Mouse (Mus musculus): ENCODE data around the gene Gabrg3.

Gabrg3 gene

GRCm38 (mm10) chr7:57387341-57387654 lies 310 bp upstream of the Gabrg3 start:
- no peaks in the 10 kb centered on the region for H3K9me3 ChIP-seq (ENCODE audit: low read length)
- no peaks in the 10 kb centered on the region for H3K36me3 ChIP-seq (ENCODE audit: insufficient read depth, low read length)
- TF ChIP-seq CTCF (conservative IDR thresholded peaks at IDR 0.05; ENCODE audit: low read length) (no peak), POU5F1 (IDR thresholded peaks at IDR 0.05; ENCODE audit: borderline replicate concordance, low read length) (no peak)
- H3K4me3 ChIP-seq (replicated peaks; ENCODE audit: low read length) = peak overlapping the region; percentile 83
- no peaks in the 10 kb centered on the region; the same call in 1 of the 2 replicates for H3K4me1 ChIP-seq (replicated peaks; ENCODE audit: low read depth, low read length)
- peaks cover 44% of the 10 kb centered on the region for H3K27me3 ChIP-seq (ENCODE audit: insufficient read depth, low read length)

GRCm38 (mm10) chr7:57384112-57384511 lies 2.9 kb downstream of the Gabrg3 start:
- TF ChIP-seq NANOG (IDR thresholded peaks at IDR 0.05; ENCODE audit: borderline replicate concordance, low read length) (no peak), CTCF (conservative IDR thresholded peaks at IDR 0.05; ENCODE audit: low read length) (peak; percentile 53), POU5F1 (IDR thresholded peaks at IDR 0.05; ENCODE audit: borderline replicate concordance, low read length) (no peak)
- Histone ChIP-seq H3K9me3 (ENCODE audit: low read length) (no peaks in the 10 kb centered on the region), H3K36me3 (ENCODE audit: insufficient read depth, low read length) (no peaks in the 10 kb centered on the region), H3K4me1 (replicated peaks; ENCODE audit: low read depth, low read length) (no peaks in the 10 kb centered on the region; the same call in 1 of the 2 replicates), H3K4me3 (replicated peaks; ENCODE audit: low read length) (no peak overlapping the region), H3K27me3 (ENCODE audit: insufficient read depth, low read length) (peaks cover 41% of the 10 kb centered on the region)

- H3K36me3 ChIP-seq (ENCODE audit: insufficient read depth, low read length) = no peaks in the 10 kb centered on the region
- H3K4me3 ChIP-seq (replicated peaks; ENCODE audit: low read length) = no peak overlapping the region
- TF ChIP-seq POU5F1 (IDR thresholded peaks at IDR 0.05; ENCODE audit: borderline replicate concordance, low read length) (no peak), NANOG (IDR thresholded peaks at IDR 0.05; ENCODE audit: borderline replicate concordance, low read length) (no peak), CTCF (conservative IDR thresholded peaks at IDR 0.05; ENCODE audit: low read length) (no peak)
- H3K9me3 ChIP-seq (ENCODE audit: low read length) = no peaks in the 10 kb centered on the region
- no peaks in the 10 kb centered on the region for H3K4me1 ChIP-seq (replicated peaks; ENCODE audit: low read depth, low read length)
- no peaks in the 10 kb centered on the region for H3K27me3 ChIP-seq (ENCODE audit: insufficient read depth, low read length)
Measured at GRCm38 (mm10) chr7:57366013-57366390, 21.0 kb downstream of the Gabrg3 start.

- TF ChIP-seq NANOG (IDR thresholded peaks at IDR 0.05; ENCODE audit: borderline replicate concordance, low read length) (no peak), POU5F1 (IDR thresholded peaks at IDR 0.05; ENCODE audit: borderline replicate concordance, low read length) (no peak), CTCF (conservative IDR thresholded peaks at IDR 0.05; ENCODE audit: low read length) (no peak)
Measured at GRCm38 (mm10) chr7:57365134-57366012, 21.6 kb downstream of the Gabrg3 start.

GRCm38 (mm10) chr7:57363812-57364211 lies 23.2 kb downstream of the Gabrg3 start:
- H3K9me3 ChIP-seq (ENCODE audit: low read length) = no peaks in the 10 kb centered on the region
- no peaks in the 10 kb centered on the region for H3K4me1 ChIP-seq (replicated peaks; ENCODE audit: low read depth, low read length)
- H3K36me3 ChIP-seq (ENCODE audit: insufficient read depth, low read length) = no peaks in the 10 kb centered on the region
- TF ChIP-seq POU5F1 (IDR thresholded peaks at IDR 0.05; ENCODE audit: borderline replicate concordance, low read length) = no peak
- TF ChIP-seq CTCF (conservative IDR thresholded peaks at IDR 0.05; ENCODE audit: low read length) = no peak
- TF ChIP-seq NANOG (IDR thresholded peaks at IDR 0.05; ENCODE audit: borderline replicate concordance, low read length) = no peak
- no peak overlapping the region for H3K4me3 ChIP-seq (replicated peaks; ENCODE audit: low read length)
- H3K27me3 ChIP-seq (ENCODE audit: insufficient read depth, low read length) = no peaks in the 10 kb centered on the region

More at GRCm38 (mm10) chr7:57365134-57366012, 21.6 kb downstream of the Gabrg3 start:
- Histone ChIP-seq H3K27me3 (ENCODE audit: insufficient read depth, low read length) (no peaks in the 10 kb centered on the region), H3K36me3 (ENCODE audit: insufficient read depth, low read length) (no peaks in the 10 kb centered on the region), H3K4me1 (replicated peaks; ENCODE audit: low read depth, low read length) (no peaks in the 10 kb centered on the region), H3K4me3 (replicated peaks; ENCODE audit: low read length) (no peak overlapping the region), H3K9me3 (ENCODE audit: low read length) (no peaks in the 10 kb centered on the region)

GRCm38 (mm10) chr7:57357871-57358540 lies 29.0 kb downstream of the Gabrg3 start:
- no peaks in the 10 kb centered on the region for H3K27me3 ChIP-seq (ENCODE audit: insufficient read depth, low read length)
- H3K4me3 ChIP-seq (replicated peaks; ENCODE audit: low read length) = no peak overlapping the region
- no peak for TF ChIP-seq POU5F1 (IDR thresholded peaks at IDR 0.05; ENCODE audit: borderline replicate concordance, low read length)
- TF ChIP-seq NANOG (IDR thresholded peaks at IDR 0.05; ENCODE audit: borderline replicate concordance, low read length) = no peak
- H3K4me1 ChIP-seq (replicated peaks; ENCODE audit: low read depth, low read length) = no peaks in the 10 kb centered on the region
- no peaks in the 10 kb centered on the region for H3K36me3 ChIP-seq (ENCODE audit: insufficient read depth, low read length)
- H3K9me3 ChIP-seq (ENCODE audit: low read length) = no peaks in the 10 kb centered on the region

- Histone ChIP-seq H3K4me3 (replicated peaks; ENCODE audit: low read length) (no peak overlapping the region), H3K27me3 (ENCODE audit: insufficient read depth, low read length) (no peaks in the 10 kb centered on the region), H3K9me3 (ENCODE audit: low read length) (no peaks in the 10 kb centered on the region), H3K36me3 (ENCODE audit: insufficient read depth, low read length) (no peaks in the 10 kb centered on the region), H3K4me1 (replicated peaks; ENCODE audit: low read depth, low read length) (no peaks in the 10 kb centered on the region)
- TF ChIP-seq POU5F1 (IDR thresholded peaks at IDR 0.05; ENCODE audit: borderline replicate concordance, low read length) = no peak
Measured at GRCm38 (mm10) chr7:57356565-57357301, 30.3 kb downstream of the Gabrg3 start.

GRCm38 (mm10) chr7:57348774-57349173 lies 38.2 kb downstream of the Gabrg3 start:
- H3K9me3 ChIP-seq (ENCODE audit: low read length) = no peaks in the 10 kb centered on the region; the same call in 1 of the 2 replicates
- H3K4me3 ChIP-seq (replicated peaks; ENCODE audit: low read length) = no peak overlapping the region
- no peaks in the 10 kb centered on the region for H3K27me3 ChIP-seq (ENCODE audit: insufficient read depth, low read length)
- H3K36me3 ChIP-seq (ENCODE audit: insufficient read depth, low read length) = no peaks in the 10 kb centered on the region
- H3K4me1 ChIP-seq (replicated peaks; ENCODE audit: low read depth, low read length) = no peaks in the 10 kb centered on the region
- TF ChIP-seq NANOG (IDR thresholded peaks at IDR 0.05; ENCODE audit: borderline replicate concordance, low read length) = no peak
- no peak for TF ChIP-seq CTCF (conservative IDR thresholded peaks at IDR 0.05; ENCODE audit: low read length)
- no peak for TF ChIP-seq POU5F1 (IDR thresholded peaks at IDR 0.05; ENCODE audit: borderline replicate concordance, low read length)
